Mouse (Mus musculus): Measurements from ENCODE around the gene Gm13199. TPM values are rescaled to one million over a fixed set of nuclear protein-coding genes. Genes with fewer than 3 reads are reported as not detected.

The Gm13199 gene
- polyA plus RNA-seq, 1 experiment from 2014 or later = 0.68 TPM

- no peaks in the 10 kb centered on the region for H3K9me3 ChIP-seq (replicated peaks; ENCODE audit: control insufficient read depth, low read length)
- H3K4me1 ChIP-seq (ENCODE audit: control insufficient read depth, insufficient read depth, low read length) = no peaks in the 10 kb centered on the region
- 95% methylated on average over 5 of the region's 5 CpGs for WGBS
- H3K27ac ChIP-seq (ENCODE audit: low read length) = no peak overlapping the region
- no peak overlapping the region for H3K4me2 ChIP-seq (ENCODE audit: low read depth, low read length)
- no peaks in the 10 kb centered on the region for H3K27me3 ChIP-seq (ENCODE audit: control insufficient read depth, insufficient read depth, low read length)
- ATAC-seq (replicated peaks; ENCODE audit: extremely low read depth, insufficient read depth, low FRiP score) = no peak
- H3K9ac ChIP-seq (ENCODE audit: low read length) = no peak overlapping the region
- peaks cover 20% of the 10 kb centered on the region for H3K36me3 ChIP-seq (ENCODE audit: control insufficient read depth, insufficient read depth)
- H3K4me3 ChIP-seq (ENCODE audit: low read length) = no peak overlapping the region
These were observed 37.3 kb downstream of the Gm13199 start for GRCm38 (mm10) chr2:5825265-5825913.

- Histone ChIP-seq H3K36me3 (ENCODE audit: control insufficient read depth, insufficient read depth) (peaks cover 25% of the 10 kb centered on the region), H3K4me2 (ENCODE audit: low read depth, low read length) (no peak overlapping the region), H3K9ac (ENCODE audit: low read length) (no peak overlapping the region), H3K27me3 (ENCODE audit: control insufficient read depth, insufficient read depth, low read length) (no peaks in the 10 kb centered on the region), H3K4me3 (ENCODE audit: low read length) (no peak overlapping the region), H3K9me3 (replicated peaks; ENCODE audit: control insufficient read depth, low read length) (no peaks in the 10 kb centered on the region), H3K4me1 (ENCODE audit: control insufficient read depth, insufficient read depth, low read length) (no peaks in the 10 kb centered on the region), H3K27ac (ENCODE audit: low read length) (no peak overlapping the region)
- ATAC-seq (replicated peaks; ENCODE audit: extremely low read depth, insufficient read depth, low FRiP score) = no peak
- WGBS = 73% methylated on average over 5 of the region's 5 CpGs
These were observed 38.0 kb downstream of the Gm13199 start for GRCm38 (mm10) chr2:5824685-5825084.

- ATAC-seq (replicated peaks; ENCODE audit: extremely low read depth, insufficient read depth, low FRiP score) = no peak
- Histone ChIP-seq H3K27me3 (ENCODE audit: control insufficient read depth, insufficient read depth, low read length) (no peaks in the 10 kb centered on the region), H3K27ac (ENCODE audit: low read length) (no peak overlapping the region), H3K9me3 (replicated peaks; ENCODE audit: control insufficient read depth, low read length) (no peaks in the 10 kb centered on the region), H3K4me3 (ENCODE audit: low read length) (no peak overlapping the region), H3K4me2 (ENCODE audit: low read depth, low read length) (no peak overlapping the region), H3K36me3 (ENCODE audit: control insufficient read depth, insufficient read depth) (peaks cover 27% of the 10 kb centered on the region), H3K4me1 (ENCODE audit: control insufficient read depth, insufficient read depth, low read length) (no peaks in the 10 kb centered on the region), H3K9ac (ENCODE audit: low read length) (no peak overlapping the region)
- WGBS = 31% methylated on average over 1 of the region's 1 CpGs
These were observed 38.5 kb downstream of the Gm13199 start for GRCm38 (mm10) chr2:5824213-5824612.

- no peaks in the 10 kb centered on the region for H3K4me1 ChIP-seq (ENCODE audit: control insufficient read depth, insufficient read depth, low read length)
- H3K9ac ChIP-seq (ENCODE audit: low read length) = no peak overlapping the region
- ATAC-seq (replicated peaks; ENCODE audit: extremely low read depth, insufficient read depth, low FRiP score) = no peak
- H3K9me3 ChIP-seq (replicated peaks; ENCODE audit: control insufficient read depth, low read length) = no peaks in the 10 kb centered on the region
- peaks cover 33% of the 10 kb centered on the region for H3K36me3 ChIP-seq (ENCODE audit: control insufficient read depth, insufficient read depth)
- H3K27me3 ChIP-seq (ENCODE audit: control insufficient read depth, insufficient read depth, low read length) = no peaks in the 10 kb centered on the region
- H3K27ac ChIP-seq (ENCODE audit: low read length) = no peak overlapping the region
- no peak overlapping the region for H3K4me3 ChIP-seq (ENCODE audit: low read length)
- H3K4me2 ChIP-seq (ENCODE audit: low read depth, low read length) = no peak overlapping the region
- 90% methylated on average over 6 of the region's 6 CpGs for WGBS
These were observed 40.3 kb downstream of the Gm13199 start for GRCm38 (mm10) chr2:5822449-5822848.

GRCm38 (mm10) chr2:5821264-5821663, 41.5 kb downstream of the Gm13199 start:
- WGBS = 75% methylated on average over 10 of the region's 10 CpGs
- Histone ChIP-seq H3K9me3 (replicated peaks; ENCODE audit: control insufficient read depth, low read length) (no peaks in the 10 kb centered on the region), H3K4me1 (ENCODE audit: control insufficient read depth, insufficient read depth, low read length) (no peaks in the 10 kb centered on the region), H3K4me3 (ENCODE audit: low read length) (no peak overlapping the region), H3K27me3 (ENCODE audit: control insufficient read depth, insufficient read depth, low read length) (no peaks in the 10 kb centered on the region), H3K36me3 (ENCODE audit: control insufficient read depth, insufficient read depth) (peaks cover 34% of the 10 kb centered on the region), H3K27ac (ENCODE audit: low read length) (no peak overlapping the region), H3K4me2 (ENCODE audit: low read depth, low read length) (no peak overlapping the region), H3K9ac (ENCODE audit: low read length) (no peak overlapping the region)
- ATAC-seq (replicated peaks; ENCODE audit: extremely low read depth, insufficient read depth, low FRiP score) = no peak

Other genes starting within 250 kb of the Gm13199 start
- 3.7 and 5.9 TPM in 2 replicates for gene Camk1d, start 148.4 kb downstream of the Gm13199 start, polyA plus RNA-seq (2015; fragmentation: Nextera tagmentation; extraction: Ambion mirVana)
- 56.3 and 62.5 TPM in 2 replicates for gene Nudt5, start 17.9 kb downstream of the Gm13199 start, polyA plus RNA-seq (2015; fragmentation: Nextera tagmentation; extraction: Ambion mirVana)
- gene Cdc123, start 17.8 kb downstream of the Gm13199 start, polyA plus RNA-seq (2015; fragmentation: Nextera tagmentation; extraction: Ambion mirVana) = 166 and 184 TPM in 2 replicates
- gene Sec61a2, start 32.5 kb upstream of the Gm13199 start, polyA plus RNA-seq (2015; fragmentation: Nextera tagmentation; extraction: Ambion mirVana) = 48.0 and 48.3 TPM in 2 replicates
- 2.1 and 2.2 TPM in 2 replicates for gene Dhtkd1, start 79.9 kb upstream of the Gm13199 start, polyA plus RNA-seq (2015; fragmentation: Nextera tagmentation; extraction: Ambion mirVana)
- 5.8 and 6.1 TPM in 2 replicates for gene Upf2, start 88.5 kb upstream of the Gm13199 start, polyA plus RNA-seq (2015; fragmentation: Nextera tagmentation; extraction: Ambion mirVana)